Mouse (Mus musculus): ENCODE results near the gene Gm29609.

DNA sequence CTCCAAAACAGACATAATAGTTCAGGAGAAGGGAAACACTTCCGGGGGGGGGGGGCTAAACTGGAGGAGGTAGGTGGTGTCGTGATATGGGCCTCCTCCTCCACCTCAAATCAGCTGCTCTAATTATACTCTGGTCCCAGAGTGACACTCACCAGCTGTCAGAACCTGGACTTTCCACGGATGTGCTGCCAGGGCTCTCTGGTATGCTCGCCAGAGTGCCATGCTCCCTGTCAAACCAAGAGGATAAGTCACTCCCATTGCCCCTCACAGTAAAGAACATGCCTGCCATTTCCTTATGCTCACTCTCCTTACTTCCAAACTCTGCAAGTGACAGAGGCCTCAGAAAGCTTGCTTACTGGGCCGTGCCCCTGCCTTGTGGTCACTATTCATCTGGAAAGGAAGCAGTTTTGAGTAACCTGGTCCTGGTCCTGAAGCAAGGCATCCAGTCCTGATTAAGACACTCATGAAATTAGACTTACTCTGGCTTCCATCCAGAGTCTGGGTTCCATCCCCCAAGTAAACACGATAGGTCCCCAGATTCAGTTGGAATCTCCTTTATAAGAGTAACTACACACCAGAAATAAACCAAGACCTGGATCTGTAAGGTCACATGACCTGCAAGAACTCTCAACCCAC, 26.1 kb downstream of the Gm29609 start:
- TF ChIP-seq CTCF (conservative IDR thresholded peaks at IDR 0.05; ENCODE audit: low read length), result no peak
- TF ChIP-seq POU5F1 (IDR thresholded peaks at IDR 0.05; ENCODE audit: borderline replicate concordance, low read length), result no peak
- TF ChIP-seq NANOG (IDR thresholded peaks at IDR 0.05; ENCODE audit: borderline replicate concordance, low read length), result no peak

Data from E14TG2a.4 (cell line).